Mouse (Mus musculus): ENCODE data around the gene Pacs2. TPM values are rescaled to one million over a fixed set of nuclear protein-coding genes. Genes with fewer than 3 reads are reported as not detected.

Gene Pacs2
- polyA plus RNA-seq (2016; fragmentation: Nextera tagmentation; extraction: Ambion mirVana), result 8.3 and 9.6 TPM in 2 replicates

GRCm38 (mm10) chr12:113013604-113014558, at the start of gene Pacs2:
Pacs2 (plus strand) TSS chr12:113014508.
- peaks cover 4% of the 10 kb centered on the region; the same call in 1 of the 2 replicates for H3K36me3 ChIP-seq
- no peaks in the 10 kb centered on the region for H3K27me3 ChIP-seq (replicated peaks)
- H3K27ac ChIP-seq, result peak within 1 kb of the TSS; percentile 83
- peak; percentile 90 for ATAC-seq
- H3K4me2 ChIP-seq, result peak within 1 kb of the TSS; percentile 99
- no peaks in the 10 kb centered on the region for H3K9me3 ChIP-seq (replicated peaks)
- 5% methylated on average over 64 of the region's 85 CpGs for WGBS (ENCODE audit: insufficient replicate concordance)
- peak within 1 kb of the TSS; percentile 89 for H3K4me3 ChIP-seq
- H3K9ac ChIP-seq, result peak within 1 kb of the TSS; percentile 95
- peaks cover 52% of the 10 kb centered on the region for H3K4me1 ChIP-seq

GRCm38 (mm10) chr12:112965783-112966182, 48.5 kb upstream of the Pacs2 start:
- Histone ChIP-seq H3K9me3 (replicated peaks) (no peaks in the 10 kb centered on the region), H3K27ac (no peak overlapping the region), H3K9ac (no peak overlapping the region), H3K27me3 (replicated peaks) (no peaks in the 10 kb centered on the region), H3K36me3 (peaks cover 99% of the 10 kb centered on the region), H3K4me3 (no peak overlapping the region), H3K4me2 (no peak overlapping the region), H3K4me1 (no peaks in the 10 kb centered on the region)
- no peak for ATAC-seq
- 86% methylated on average over 13 of the region's 13 CpGs for WGBS (ENCODE audit: insufficient replicate concordance)

GRCm38 (mm10) chr12:112968943-112969342, 45.4 kb upstream of the Pacs2 start:
- WGBS (ENCODE audit: insufficient replicate concordance), result 75% methylated on average over 8 of the region's 8 CpGs
- H3K4me2 ChIP-seq, result no peak overlapping the region
- ATAC-seq, result no peak
- no peak overlapping the region for H3K4me3 ChIP-seq
- H3K4me1 ChIP-seq, result no peaks in the 10 kb centered on the region
- H3K36me3 ChIP-seq, result peaks cover 99% of the 10 kb centered on the region
- H3K9me3 ChIP-seq (replicated peaks), result no peaks in the 10 kb centered on the region
- no peak overlapping the region for H3K27ac ChIP-seq
- H3K27me3 ChIP-seq (replicated peaks), result no peaks in the 10 kb centered on the region
- H3K9ac ChIP-seq, result no peak overlapping the region

- 0 out of 2 replicates have a peak, but pooled peaks have one; percentile 22 for ATAC-seq
- WGBS (ENCODE audit: insufficient replicate concordance), result 52% methylated on average over 6 of the region's 6 CpGs
- peaks cover 99% of the 10 kb centered on the region for H3K36me3 ChIP-seq
- H3K9ac ChIP-seq, result no peak overlapping the region
- no peak overlapping the region for H3K4me3 ChIP-seq
- no peaks in the 10 kb centered on the region for H3K4me1 ChIP-seq
- no peaks in the 10 kb centered on the region for H3K27me3 ChIP-seq (replicated peaks)
- H3K27ac ChIP-seq, result no peak overlapping the region
- H3K9me3 ChIP-seq (replicated peaks), result no peaks in the 10 kb centered on the region
- no peak overlapping the region for H3K4me2 ChIP-seq
Observed at GRCm38 (mm10) chr12:112969616-112970015, 44.7 kb upstream of the Pacs2 start.

GRCm38 (mm10) chr12:112974736-112975135, 39.6 kb upstream of the Pacs2 start:
- Histone ChIP-seq H3K4me3 (no peak overlapping the region), H3K27me3 (replicated peaks) (no peaks in the 10 kb centered on the region), H3K9me3 (replicated peaks) (no peaks in the 10 kb centered on the region), H3K36me3 (peaks cover 76% of the 10 kb centered on the region), H3K4me1 (peaks cover 21% of the 10 kb centered on the region), H3K27ac (no peak overlapping the region), H3K9ac (no peak overlapping the region), H3K4me2 (no peak overlapping the region)
- ATAC-seq, result no peak
- 76% methylated on average over 9 of the region's 9 CpGs for WGBS (ENCODE audit: insufficient replicate concordance)

GRCm38 (mm10) chr12:112976371-112977073, 37.8 kb upstream of the Pacs2 start, which contains the start of gene Btbd6:
Btbd6 (plus strand) TSS chr12:112976482.
- peak; percentile 93 for ATAC-seq
- no peaks in the 10 kb centered on the region for H3K9me3 ChIP-seq (replicated peaks)
- H3K27me3 ChIP-seq (replicated peaks), result no peaks in the 10 kb centered on the region
- under 1% methylated on average over 77 of the region's 80 CpGs for WGBS (ENCODE audit: insufficient replicate concordance)
- peak within 1 kb of the TSS; percentile 81 for H3K27ac ChIP-seq
- peak within 1 kb of the TSS; percentile 94 for H3K4me2 ChIP-seq
- peak within 1 kb of the TSS; percentile 82 for H3K9ac ChIP-seq
- peaks cover 77% of the 10 kb centered on the region for H3K36me3 ChIP-seq
- H3K4me3 ChIP-seq, result peak within 1 kb of the TSS; percentile 75
- H3K4me1 ChIP-seq, result peaks cover 21% of the 10 kb centered on the region

- Histone ChIP-seq H3K4me2 (peak overlapping the region; percentile 94), H3K36me3 (peaks cover 77% of the 10 kb centered on the region), H3K4me1 (peaks cover 21% of the 10 kb centered on the region), H3K9ac (peak overlapping the region; percentile 82), H3K4me3 (peak overlapping the region; percentile 75), H3K27me3 (replicated peaks) (no peaks in the 10 kb centered on the region), H3K9me3 (replicated peaks) (no peaks in the 10 kb centered on the region), H3K27ac (peak overlapping the region; percentile 81)
- 56% methylated on average over 12 of the region's 12 CpGs for WGBS (ENCODE audit: insufficient replicate concordance)
- no peak for ATAC-seq
Observed at GRCm38 (mm10) chr12:112977156-112977555, 37.2 kb upstream of the Pacs2 start.

- no peaks in the 10 kb centered on the region for H3K9me3 ChIP-seq (replicated peaks)
- ATAC-seq, result peak; percentile 45; the same call in 1 of the 2 replicates
- no peak overlapping the region for H3K4me3 ChIP-seq
- H3K9ac ChIP-seq, result no peak overlapping the region
- H3K4me1 ChIP-seq, result peaks cover 7% of the 10 kb centered on the region
- H3K27me3 ChIP-seq (replicated peaks), result no peaks in the 10 kb centered on the region
- no peak overlapping the region for H3K27ac ChIP-seq
- H3K4me2 ChIP-seq, result no peak overlapping the region
- H3K36me3 ChIP-seq, result peaks cover 94% of the 10 kb centered on the region
- WGBS (ENCODE audit: insufficient replicate concordance), result 83% methylated on average over 2 of the region's 2 CpGs
Observed at GRCm38 (mm10) chr12:112982031-112982430, 32.3 kb upstream of the Pacs2 start.

- no peak overlapping the region for H3K4me2 ChIP-seq
- no peak overlapping the region for H3K4me3 ChIP-seq
- peaks cover 84% of the 10 kb centered on the region for H3K36me3 ChIP-seq
- H3K9me3 ChIP-seq (replicated peaks), result no peaks in the 10 kb centered on the region
- no peak overlapping the region for H3K27ac ChIP-seq
- no peak for ATAC-seq
- H3K27me3 ChIP-seq (replicated peaks), result no peaks in the 10 kb centered on the region
- 85% methylated on average over 6 of the region's 6 CpGs for WGBS (ENCODE audit: insufficient replicate concordance)
- no peak overlapping the region for H3K9ac ChIP-seq
- H3K4me1 ChIP-seq, result peaks cover 9% of the 10 kb centered on the region
Observed at GRCm38 (mm10) chr12:112985346-112985745, 29.0 kb upstream of the Pacs2 start.

GRCm38 (mm10) chr12:112987877-112988276, 26.4 kb upstream of the Pacs2 start:
- ATAC-seq, result no peak
- 59% methylated on average over 6 of the region's 6 CpGs for WGBS (ENCODE audit: insufficient replicate concordance)
- Histone ChIP-seq H3K4me3 (no peak overlapping the region), H3K4me2 (no peak overlapping the region), H3K9ac (no peak overlapping the region), H3K27me3 (replicated peaks) (no peaks in the 10 kb centered on the region), H3K36me3 (peaks cover 81% of the 10 kb centered on the region), H3K9me3 (replicated peaks) (no peaks in the 10 kb centered on the region), H3K27ac (no peak overlapping the region), H3K4me1 (peaks cover 25% of the 10 kb centered on the region)

- Histone ChIP-seq H3K27me3 (replicated peaks) (no peaks in the 10 kb centered on the region), H3K9me3 (replicated peaks) (no peaks in the 10 kb centered on the region; the same call in 1 of the 2 replicates), H3K27ac (no peak overlapping the region), H3K36me3 (peaks cover 68% of the 10 kb centered on the region), H3K9ac (no peak overlapping the region), H3K4me3 (no peak overlapping the region), H3K4me1 (peaks cover 37% of the 10 kb centered on the region), H3K4me2 (no peak overlapping the region)
- ATAC-seq, result no peak
- 62% methylated on average over 5 of the region's 5 CpGs for WGBS (ENCODE audit: insufficient replicate concordance)
Observed at GRCm38 (mm10) chr12:112990706-112991405, 23.5 kb upstream of the Pacs2 start.
